Mouse (Mus musculus) layer of hippocampus, postnatal 10 days (tissue): ENCODE data around the gene Nlrc5. TPM values are rescaled to one million over a fixed set of nuclear protein-coding genes. Genes with fewer than 3 reads are reported as not detected.

Source experiments
- DNase-seq, 2 experiments: peaks; one replicate each; pipeline ENCODE4 v3.0.0; 2021; ENCODE audit warnings: low spot score in 2 of 2
- total RNA-seq, 2 experiments: library from RNA; stranded (reverse); gene quantifications; 2 replicates each; pipeline ENCODE4 v1.2.3; 2021

The Nlrc5 gene
- total RNA-seq, 2 experiments from 2014 or later, result 0.50 to 0.51 TPM

DNA sequence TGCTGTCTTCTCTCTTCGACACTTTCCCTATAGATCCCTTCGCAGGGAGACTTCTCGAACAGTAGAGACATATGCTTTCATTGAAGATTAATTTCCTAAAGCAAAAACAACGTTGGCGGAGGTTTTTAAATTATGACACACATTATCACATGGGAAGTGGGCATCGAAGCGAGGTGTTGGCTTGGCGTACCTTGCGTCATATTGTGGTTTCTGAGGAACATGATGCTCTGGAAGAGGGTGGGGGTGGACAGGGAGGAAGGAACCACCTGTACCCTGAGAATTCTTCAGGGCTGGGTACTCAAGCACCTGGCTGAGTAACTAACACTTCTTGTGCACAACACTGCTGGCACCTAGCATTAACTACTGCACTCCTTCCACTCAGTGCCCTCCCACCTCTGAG is 90.4 kb downstream of the Nlrc5 start:
- no peak for DNase-seq

- DNase-seq, result no peak
These were observed 93.0 kb downstream of the Nlrc5 start for GRCm38 (mm10) chr8:94527178-94527577.

DNA sequence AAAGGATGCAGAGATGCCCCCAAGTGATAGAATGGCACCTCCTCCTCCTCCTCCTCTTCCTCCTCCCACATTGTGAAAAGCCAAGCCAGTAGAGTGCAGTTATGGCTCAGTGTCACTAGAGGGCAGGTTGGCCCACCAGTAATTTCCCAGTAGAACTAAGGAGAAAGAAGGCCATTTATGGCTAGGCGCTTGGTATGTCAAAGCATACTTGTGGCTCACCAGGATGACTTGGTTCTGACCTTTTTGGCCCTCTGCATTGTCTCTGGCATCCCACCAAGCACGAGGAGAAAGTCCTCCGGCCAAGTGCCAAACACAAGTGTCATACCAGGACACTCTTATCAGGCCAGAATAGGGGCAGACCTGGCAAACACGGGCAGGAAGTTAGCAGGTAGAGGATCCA is 94.1 kb downstream of the Nlrc5 start:
- peak; percentile 74 to 82 for DNase-seq

DNA sequence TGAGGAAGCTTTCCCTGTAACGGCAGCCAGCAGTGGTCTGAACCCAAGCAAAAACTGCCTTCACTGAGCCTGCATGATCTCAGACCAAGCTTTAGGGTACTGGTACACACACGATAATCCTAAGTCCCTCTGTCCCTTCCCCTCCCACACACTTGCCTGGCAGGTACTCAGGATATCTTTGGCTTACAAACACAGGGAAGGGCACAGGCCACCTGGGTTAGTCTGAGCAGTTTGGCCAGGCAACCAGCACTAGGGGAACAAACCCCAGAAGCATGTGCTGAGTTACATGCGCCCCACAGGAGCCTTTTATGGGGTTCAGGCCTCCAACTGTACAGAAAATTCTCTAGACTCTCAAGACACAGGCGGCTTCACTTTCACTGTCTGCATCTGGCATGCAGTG is 95.7 kb downstream of the Nlrc5 start:
- DNase-seq, result no peak

- DNase-seq, result no peak
These were observed 96.5 kb downstream of the Nlrc5 start for GRCm38 (mm10) chr8:94530643-94531042.

GRCm38 (mm10) chr8:94532000-94532399 is 97.8 kb downstream of the Nlrc5 start:
- DNase-seq, result no peak

DNA sequence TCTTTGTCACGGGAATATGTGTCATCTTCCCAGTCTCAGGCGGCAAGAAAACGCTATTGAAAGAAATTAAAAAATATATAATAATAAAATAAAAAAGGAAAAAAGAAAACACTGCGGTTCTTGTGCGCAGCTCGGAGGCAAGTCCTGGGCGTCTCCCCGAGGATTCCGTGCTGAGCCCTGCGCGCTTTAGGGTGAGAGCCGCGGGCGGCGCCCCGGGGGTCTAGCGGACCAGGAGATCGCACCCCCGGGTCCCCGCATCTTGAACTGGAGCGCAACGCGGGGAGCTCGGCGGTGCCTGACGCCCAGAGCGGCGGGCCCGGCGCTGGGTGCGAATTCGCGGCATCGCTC is 98.3 kb downstream of the Nlrc5 start:
- DNase-seq, result no peak

DNA sequence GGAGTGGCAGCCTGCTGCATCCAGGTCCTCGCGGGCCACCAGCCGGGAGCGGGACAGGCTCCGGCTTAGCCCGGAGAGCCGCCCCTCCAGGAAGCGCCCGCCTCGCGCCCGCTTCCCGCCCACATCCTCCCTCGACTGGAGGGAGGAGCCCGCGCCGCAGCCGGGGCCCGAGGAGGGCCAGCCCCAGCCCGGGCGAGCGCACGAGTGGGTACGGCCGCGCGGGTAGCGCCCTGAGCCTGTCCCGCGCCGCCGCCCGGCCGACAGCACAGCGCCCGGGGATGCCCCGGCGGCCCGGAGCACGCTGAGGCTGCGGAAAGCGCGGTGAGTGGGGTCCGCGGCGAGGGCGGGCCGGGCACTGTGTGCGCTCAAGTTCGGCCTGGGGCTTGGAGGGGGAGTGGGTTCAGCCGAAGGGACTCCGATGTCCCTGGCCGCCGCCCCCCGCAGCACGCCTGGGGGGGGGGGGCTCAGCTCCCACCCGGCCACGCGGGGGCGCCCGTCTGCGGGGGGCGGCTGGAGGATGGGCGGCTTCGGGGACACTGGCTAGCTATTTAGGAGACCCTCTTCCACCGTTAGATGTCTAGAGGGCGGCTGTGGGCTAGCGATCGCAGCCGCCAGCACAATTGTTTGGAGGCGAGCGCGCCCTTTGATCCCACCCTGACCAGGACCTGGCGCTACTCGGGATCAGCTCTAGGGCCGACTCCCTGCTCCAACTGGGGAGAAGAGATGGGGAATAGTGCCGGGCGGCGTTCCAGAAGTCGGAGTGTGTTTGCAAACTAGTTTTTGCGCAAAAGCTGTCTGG is 98.9 kb downstream of the Nlrc5 start, which contains the start of gene Cpne2:
TSS of gene Cpne2 (plus strand) at position 118 of the 799 bp plus-strand sequence.
- peak; percentile 56 to 74 for DNase-seq

- no peak for DNase-seq
These were observed 100.5 kb downstream of the Nlrc5 start for GRCm38 (mm10) chr8:94534612-94535011.

DNA sequence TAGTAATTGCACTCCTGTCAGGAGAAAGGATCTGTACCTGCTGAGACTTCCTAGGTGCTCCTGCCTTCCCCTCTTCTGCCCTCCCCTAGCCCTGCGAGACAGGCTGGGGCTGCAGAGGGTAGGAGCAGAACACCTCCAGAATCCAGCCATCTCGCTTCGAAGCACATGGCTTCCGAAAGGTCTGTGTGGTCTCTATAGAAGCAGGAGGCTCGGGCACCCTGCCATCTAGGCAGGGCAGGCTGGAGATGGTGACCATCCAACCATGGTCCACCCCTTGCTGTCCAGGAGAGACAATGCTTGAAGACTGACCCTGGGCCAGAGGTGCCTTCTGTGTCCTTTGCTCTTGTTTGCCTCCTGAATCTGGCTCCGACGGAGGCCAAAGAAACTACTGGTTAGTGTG is 101.5 kb downstream of the Nlrc5 start:
- no peak for DNase-seq

DNA sequence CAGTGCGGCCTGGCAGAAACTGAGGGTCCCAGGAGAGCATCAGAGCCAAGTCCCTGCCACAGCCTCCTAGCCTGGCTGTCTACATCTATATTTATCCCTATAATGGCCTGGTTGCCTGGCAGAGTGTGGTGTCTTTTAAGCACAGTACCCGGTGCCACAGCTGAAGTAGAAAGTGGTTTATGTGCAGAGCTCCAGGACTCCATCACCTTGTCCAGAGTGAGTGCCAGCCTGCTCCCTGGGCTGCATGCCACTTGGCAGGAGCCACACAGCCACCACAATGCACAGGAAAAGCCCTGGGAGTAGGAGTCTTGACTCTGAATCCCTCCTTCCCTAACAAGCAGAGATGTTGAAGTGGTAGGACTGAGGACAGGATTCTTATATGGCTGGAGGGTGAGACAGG is 103.3 kb downstream of the Nlrc5 start:
- no peak for DNase-seq

DNA sequence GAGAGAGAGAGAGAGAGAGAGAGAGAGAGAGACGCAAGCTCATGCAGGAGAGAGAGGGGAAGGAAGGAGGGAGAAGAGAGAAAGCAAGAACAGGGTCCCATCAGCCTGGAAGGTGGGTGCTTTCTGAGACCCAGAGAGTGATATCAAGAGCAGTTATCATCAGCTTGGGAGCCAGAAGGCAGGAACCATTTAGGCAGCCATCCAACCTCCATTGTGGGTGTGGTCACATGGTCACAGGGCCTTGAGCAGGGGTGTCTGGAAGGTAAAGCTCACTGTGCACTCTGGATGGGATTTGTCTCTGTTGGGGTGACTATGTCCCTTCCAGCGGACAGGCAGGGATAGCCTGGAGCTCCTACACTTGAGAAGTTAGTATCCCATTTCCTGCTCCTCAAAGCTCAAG is 105.9 kb downstream of the Nlrc5 start:
- DNase-seq, result no peak

GRCm38 (mm10) chr8:94540889-94541795 is 107.0 kb downstream of the Nlrc5 start:
- DNase-seq, result no peak

GRCm38 (mm10) chr8:94543981-94544380 is 109.8 kb downstream of the Nlrc5 start:
- DNase-seq, result no peak

GRCm38 (mm10) chr8:94549041-94549440 is 114.9 kb downstream of the Nlrc5 start:
- DNase-seq, result peak in 1 of 2 experiments; percentile 50

DNA sequence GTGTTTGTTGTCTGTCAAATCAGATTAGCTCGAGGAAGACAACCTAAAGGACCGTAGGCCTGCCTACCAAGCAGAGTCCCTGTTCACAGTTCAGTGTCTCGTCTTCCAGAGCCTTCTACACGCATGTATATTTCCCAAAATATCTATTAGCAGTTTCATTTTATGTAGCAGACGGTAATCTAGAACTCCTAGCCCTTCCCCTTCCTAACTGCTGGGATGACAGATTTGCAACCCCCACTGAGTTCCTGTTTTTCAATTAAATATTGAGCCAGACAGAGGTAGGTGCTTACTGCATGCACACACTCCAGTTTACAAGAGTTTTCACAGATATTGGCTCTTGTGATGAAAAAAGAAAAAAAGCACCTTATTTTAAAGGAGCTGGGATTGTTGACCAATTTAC is 115.3 kb downstream of the Nlrc5 start:
- DNase-seq, result no peak

DNA sequence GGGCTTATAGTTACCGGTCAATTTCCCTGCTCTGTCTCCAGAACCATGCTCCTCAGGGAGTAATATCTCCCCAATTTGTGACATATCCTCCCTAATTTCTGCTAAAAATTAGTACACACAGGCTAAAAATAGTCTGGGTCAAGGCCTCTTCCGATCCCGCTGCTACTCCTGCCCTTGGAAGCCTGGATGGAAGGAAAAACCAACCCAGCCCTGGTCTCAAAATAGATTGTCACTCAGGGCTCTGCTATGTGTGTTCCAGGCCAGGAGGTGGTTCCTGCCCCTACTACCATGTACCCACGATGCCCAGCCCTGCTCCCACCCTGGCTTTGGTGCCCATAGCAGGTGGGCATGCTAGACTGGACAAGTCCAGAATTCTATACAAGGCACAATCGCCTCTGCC is 115.8 kb downstream of the Nlrc5 start:
- DNase-seq, result no peak

DNA sequence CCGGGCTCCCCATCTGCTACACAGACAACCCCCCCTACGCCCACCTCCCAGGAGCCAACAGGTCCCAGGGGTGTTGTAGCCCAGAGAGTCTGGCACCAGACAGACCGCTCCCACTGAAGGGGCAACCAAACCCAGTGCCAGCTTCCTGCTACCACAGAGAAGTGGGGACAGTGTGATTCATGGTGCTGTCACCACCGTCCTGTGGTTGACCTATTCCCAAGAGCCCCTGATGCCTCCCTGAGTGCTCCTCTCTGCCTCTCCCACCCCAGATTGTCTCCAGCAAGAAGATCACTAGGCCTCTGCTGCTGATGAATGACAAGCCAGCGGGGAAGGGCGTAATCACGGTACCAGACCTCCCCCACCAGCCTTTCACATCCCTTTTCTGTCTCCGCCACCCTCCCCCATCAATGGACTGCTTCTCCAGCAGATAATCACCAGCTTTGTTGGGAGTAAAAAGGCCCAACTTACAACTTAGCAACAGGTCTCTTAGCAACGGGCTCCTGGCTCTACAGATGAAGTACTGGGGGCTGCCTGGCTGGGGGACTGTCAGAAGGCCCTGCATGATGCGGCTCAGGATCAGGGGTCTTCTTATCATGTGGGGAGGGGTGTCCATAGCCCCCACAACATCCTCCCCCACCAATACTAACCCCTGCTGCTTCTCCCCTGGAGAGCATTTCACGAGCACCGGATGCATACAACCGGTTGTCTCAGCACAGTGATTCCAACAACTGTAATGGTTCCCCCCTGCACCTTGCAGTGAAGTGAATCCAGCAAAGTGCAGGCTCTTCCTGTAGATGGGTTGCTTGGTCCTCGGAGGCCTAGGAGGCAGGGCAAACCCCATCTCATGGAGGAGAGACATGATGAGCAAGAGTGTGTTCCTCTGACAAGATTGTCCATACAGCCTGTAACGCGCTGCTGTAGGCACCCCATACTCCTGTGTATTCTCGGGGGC is 117.6 kb downstream of the Nlrc5 start:
- DNase-seq, result peak; percentile 75 to 82

DNA sequence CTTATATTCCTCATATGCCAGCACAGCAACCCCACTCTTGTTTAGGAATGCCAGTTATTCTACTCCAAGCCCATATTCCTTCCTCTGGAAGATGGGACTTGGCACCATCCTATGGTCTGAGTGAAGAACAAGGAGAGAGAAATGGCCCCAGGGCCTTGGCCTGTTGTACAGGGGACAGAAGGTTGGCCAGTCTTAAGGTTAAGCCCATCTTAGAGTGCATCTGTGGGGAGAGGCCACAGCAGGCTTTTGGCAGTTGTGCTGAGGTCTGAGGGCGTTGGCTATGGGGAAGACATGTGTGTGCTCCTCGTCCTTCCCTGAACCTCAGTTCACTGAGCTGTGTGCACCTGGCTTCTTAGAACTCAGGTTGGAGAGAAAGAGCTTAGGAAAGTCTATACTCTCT is 118.5 kb downstream of the Nlrc5 start:
- DNase-seq, result no peak

DNA sequence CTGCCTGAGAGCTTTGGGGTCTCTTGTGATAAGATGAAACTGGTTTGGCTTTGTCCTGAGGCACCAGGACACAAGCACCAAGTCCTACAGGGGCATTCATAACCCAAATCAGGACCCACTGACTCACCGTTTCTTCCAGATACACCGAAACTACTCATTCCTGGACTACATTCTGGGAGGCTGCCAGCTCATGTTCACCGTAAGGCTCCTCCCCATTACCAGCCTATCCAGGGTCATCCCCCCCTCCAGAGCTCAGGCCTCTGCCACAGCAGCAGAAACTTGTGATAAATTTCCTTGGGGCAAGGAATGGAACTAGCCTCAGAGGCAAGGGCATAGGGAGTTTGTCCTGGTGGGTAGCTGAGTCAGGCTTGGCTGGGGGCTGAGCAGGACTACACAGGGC is 123.1 kb downstream of the Nlrc5 start:
- DNase-seq, result no peak

DNA sequence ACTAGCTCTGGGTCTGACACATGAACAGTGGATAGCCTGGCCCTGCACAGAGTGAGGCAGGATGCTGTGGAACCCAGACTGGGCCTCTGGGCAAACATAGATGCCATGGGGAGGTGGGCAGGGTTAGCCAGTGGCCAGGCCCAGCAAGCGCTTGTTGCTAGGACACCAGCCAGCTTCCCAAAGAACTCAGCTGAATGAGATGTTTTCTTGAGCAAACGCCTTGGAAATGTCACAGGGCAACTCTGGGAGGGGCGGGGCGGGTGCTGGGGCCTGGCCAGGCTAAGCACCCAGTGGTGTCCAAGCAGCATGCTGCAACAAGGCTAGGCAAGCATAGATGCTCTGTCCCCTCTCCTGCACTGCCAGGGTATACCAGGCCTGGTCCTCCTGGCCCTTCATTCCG is 127.1 kb downstream of the Nlrc5 start:
- peak in 1 of 2 experiments; percentile 53 for DNase-seq
